Mouse (Mus musculus) intestine, postnatal 0 days (tissue): Measurements from ENCODE around the gene 2010111I01Rik. TPM values are rescaled to one million over a fixed set of nuclear protein-coding genes. Genes with fewer than 3 reads are reported as not detected.

Experiments used
- ATAC-seq: fragments of 200-750 bp; cut with Nextera tagmentation; 2 replicates; pipeline ENCODE4 v1.8.0; 2017; ENCODE audit warnings: mild to moderate bottlenecking, moderate TSS enrichment, moderate library complexity
- H3K27ac ChIP-seq: fragments of 300-500 bp; sonication (generic); 2 replicates; pipeline ENCODE4 v1.5.1; 2014; ENCODE audit warnings: mild to moderate bottlenecking, low read depth, low read length, moderate library complexity
- H3K27me3 ChIP-seq: fragments of 300-500 bp; sonication (generic); replicated peaks from 2 replicates; pipeline ENCODE4 v1.6.1; 2014; ENCODE audit warnings: low read length, mixed read lengths; ENCODE audit not compliant: control insufficient read depth, insufficient read depth
- H3K36me3 ChIP-seq: fragments of 300-500 bp; sonication (generic); 2 replicates; pipeline ENCODE4 v1.6.1; 2014; ENCODE audit warnings: mild to moderate bottlenecking, moderate library complexity; ENCODE audit not compliant: control insufficient read depth, insufficient read depth
- H3K4me1 ChIP-seq: fragments of 300-500 bp; sonication (generic); replicated peaks from 2 replicates; pipeline ENCODE4 v1.6.1; 2014; ENCODE audit warnings: antibody characterized with exemption, low read length, mixed read lengths; ENCODE audit not compliant: control insufficient read depth, insufficient read depth
- H3K4me2 ChIP-seq: fragments of 300-500 bp; sonication (generic); replicated peaks from 2 replicates; pipeline ENCODE4 v1.6.1; 2014; ENCODE audit warnings: low read depth, mild to moderate bottlenecking, moderate library complexity
- H3K4me3 ChIP-seq: fragments of 300-500 bp; sonication (generic); 2 replicates; pipeline ENCODE4 v1.5.1; 2014; ENCODE audit warnings: low read depth, low read length
- H3K9ac ChIP-seq: fragments of 300-500 bp; sonication (generic); 2 replicates; pipeline ENCODE4 v1.6.1; 2014; ENCODE audit warnings: mild to moderate bottlenecking, low read depth, low read length
- H3K9me3 ChIP-seq: fragments of 300-500 bp; sonication (generic); 2 replicates; pipeline ENCODE4 v1.6.1; 2016; ENCODE audit warnings: mixed run types; ENCODE audit not compliant: control insufficient read depth
- CTCF ChIP-seq: sonication (generic); IDR thresholded peaks from 2 replicates; pipeline ENCODE4 v1.5.1; 2016; ENCODE audit warnings: low read depth, mild to moderate bottlenecking, control low read depth, antibody characterized with exemption, moderate library complexity
- WGBS: fragments of 180-500 bp; shearing (Covaris S2); extraction: QIAGEN DNeasy Blood & Tissue Kit; methylation state at CpG from one replicate; pipeline ENCODE4 v1.1.7; 2014; 5-methylcytosine and 5-hydroxymethylcytosine counted together
- polyA plus RNA-seq: library from polyadenylated mRNA; unstranded; fragments of >200 nt; fragmentation: Nextera tagmentation; extraction: Ambion mirVana; gene quantifications from 2 replicates; pipeline ENCODE4 v1.2.1, GENCODE M21; 2015

2010111I01Rik gene
- polyA plus RNA-seq, 1 experiment from 2014 or later, result 72.7 TPM

- no peaks in the 10 kb centered on the region for H3K36me3 ChIP-seq
- no peak overlapping the region for H3K27ac ChIP-seq
- no peaks in the 10 kb centered on the region for H3K27me3 ChIP-seq
- no peak overlapping the region for H3K9ac ChIP-seq
- no peaks in the 10 kb centered on the region for H3K9me3 ChIP-seq
- H3K4me2 ChIP-seq, result no peak overlapping the region
- TF ChIP-seq CTCF, result no peak
- no peak for ATAC-seq
- no peak overlapping the region for H3K4me3 ChIP-seq
- 68% methylated on average over 11 of the region's 11 CpGs for WGBS
- no peaks in the 10 kb centered on the region for H3K4me1 ChIP-seq
Observed at GRCm38 (mm10) chr13:63170282-63171073, 205.8 kb downstream of the 2010111I01Rik start.

- no peaks in the 10 kb centered on the region for H3K9me3 ChIP-seq
- ATAC-seq, result no peak
- H3K27me3 ChIP-seq, result no peaks in the 10 kb centered on the region
- H3K27ac ChIP-seq, result no peak overlapping the region
- H3K4me2 ChIP-seq, result no peak overlapping the region
- no peaks in the 10 kb centered on the region for H3K4me1 ChIP-seq
- H3K4me3 ChIP-seq, result no peak overlapping the region
- H3K9ac ChIP-seq, result no peak overlapping the region
- no peak for TF ChIP-seq CTCF
- WGBS, result 75% methylated on average over 13 of the region's 13 CpGs
- H3K36me3 ChIP-seq, result no peaks in the 10 kb centered on the region
Observed at GRCm38 (mm10) chr13:63171347-63172096, 206.8 kb downstream of the 2010111I01Rik start.

- 93% methylated on average over 3 of the region's 3 CpGs for WGBS
- no peak for TF ChIP-seq CTCF
- Histone ChIP-seq H3K4me2 (no peak overlapping the region), H3K9me3 (no peaks in the 10 kb centered on the region), H3K27me3 (no peaks in the 10 kb centered on the region), H3K36me3 (no peaks in the 10 kb centered on the region), H3K9ac (no peak overlapping the region), H3K4me3 (no peak overlapping the region), H3K27ac (no peak overlapping the region), H3K4me1 (no peaks in the 10 kb centered on the region)
- ATAC-seq, result no peak
Observed at GRCm38 (mm10) chr13:63172097-63172445, 207.4 kb downstream of the 2010111I01Rik start.

- Histone ChIP-seq H3K9ac (no peak overlapping the region), H3K4me2 (no peak overlapping the region), H3K36me3 (no peaks in the 10 kb centered on the region), H3K9me3 (no peaks in the 10 kb centered on the region), H3K27me3 (no peaks in the 10 kb centered on the region), H3K4me3 (no peak overlapping the region), H3K27ac (no peak overlapping the region), H3K4me1 (no peaks in the 10 kb centered on the region)
- ATAC-seq, result no peak
- 69% methylated on average over 6 of the region's 6 CpGs for WGBS
- no peak for TF ChIP-seq CTCF
Observed at GRCm38 (mm10) chr13:63174252-63175020, 209.7 kb downstream of the 2010111I01Rik start.

GRCm38 (mm10) chr13:63176131-63176530 is 211.4 kb downstream of the 2010111I01Rik start:
- Histone ChIP-seq H3K27ac (no peak overlapping the region), H3K4me1 (no peaks in the 10 kb centered on the region), H3K9ac (no peak overlapping the region), H3K4me2 (no peak overlapping the region), H3K36me3 (no peaks in the 10 kb centered on the region), H3K9me3 (no peaks in the 10 kb centered on the region), H3K4me3 (no peak overlapping the region), H3K27me3 (no peaks in the 10 kb centered on the region)
- no peak for TF ChIP-seq CTCF
- WGBS, result 77% methylated on average over 4 of the region's 4 CpGs
- no peak for ATAC-seq

GRCm38 (mm10) chr13:63177232-63177631 is 212.5 kb downstream of the 2010111I01Rik start:
- no peak for TF ChIP-seq CTCF
- no peak overlapping the region for H3K4me2 ChIP-seq
- H3K9ac ChIP-seq, result no peak overlapping the region
- ATAC-seq, result no peak
- no peaks in the 10 kb centered on the region for H3K4me1 ChIP-seq
- H3K9me3 ChIP-seq, result no peaks in the 10 kb centered on the region
- H3K27ac ChIP-seq, result no peak overlapping the region
- no peaks in the 10 kb centered on the region for H3K27me3 ChIP-seq
- WGBS, result 91% methylated on average over 4 of the region's 4 CpGs
- no peaks in the 10 kb centered on the region for H3K36me3 ChIP-seq
- no peak overlapping the region for H3K4me3 ChIP-seq
